Mouse (Mus musculus) liver, adult 2 months (tissue): ENCODE measurements at regions not wholly inside any gene's neighbourhood (a gene's known extent, or its start where the extent isn't known, plus 50 kb on each side); places are given as distances from the start of the nearest gene placed in this dataset.

Experiments
- CTCF ChIP-seq: fragments of 200-500 bp; IDR thresholded peaks from 2 replicates; pipeline ENCODE4 v1.5.1; 2011; ENCODE audit warnings: low read depth, low read length, control low read depth
- POLR2A ChIP-seq: fragments of 200-500 bp; IDR thresholded peaks from 2 replicates; pipeline ENCODE4 v1.6.1; 2011; ENCODE audit warnings: low read length, control low read depth; ENCODE audit not compliant: insufficient read depth; ENCODE audit errors: extremely low read depth

GRCm38 (mm10) chr4:142839540-142839939 is 373.3 kb downstream of the Prdm2 start:
- TF ChIP-seq CTCF = no peak
- TF ChIP-seq POLR2A = no peak
